Mouse (Mus musculus): ENCODE data around the gene Ubr1.
A peak's percentile ranks its signal among the peaks of the same experiment; 100 is the strongest.
"Not testable (repeated sequence)": the region's sequence is repeated elsewhere in the genome, so short reads cannot be mapped to it uniquely, and the experiment has no call there.

Gene Ubr1

DNA sequence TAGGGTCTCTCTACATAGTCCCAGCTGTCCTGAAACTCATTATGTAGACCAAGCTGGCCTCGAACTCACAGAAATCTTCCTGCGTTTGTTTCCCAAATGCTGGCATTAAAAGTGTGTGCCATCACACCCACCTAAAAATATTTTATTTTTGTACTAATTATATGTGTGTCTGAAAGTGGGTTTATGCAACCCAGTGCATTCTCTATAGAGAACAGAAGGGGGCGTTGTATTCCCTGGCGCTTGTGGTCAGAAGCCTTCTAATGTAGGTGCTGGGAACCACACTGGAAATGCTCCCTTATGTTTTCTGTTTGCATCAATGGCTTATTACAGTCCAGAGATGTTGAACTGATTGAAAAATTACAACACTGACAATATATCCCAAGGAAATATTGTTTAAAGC is 5.8 kb upstream of the Ubr1 start:
- no peak for DNase-seq (ENCODE audit: low spot score)

DNA sequence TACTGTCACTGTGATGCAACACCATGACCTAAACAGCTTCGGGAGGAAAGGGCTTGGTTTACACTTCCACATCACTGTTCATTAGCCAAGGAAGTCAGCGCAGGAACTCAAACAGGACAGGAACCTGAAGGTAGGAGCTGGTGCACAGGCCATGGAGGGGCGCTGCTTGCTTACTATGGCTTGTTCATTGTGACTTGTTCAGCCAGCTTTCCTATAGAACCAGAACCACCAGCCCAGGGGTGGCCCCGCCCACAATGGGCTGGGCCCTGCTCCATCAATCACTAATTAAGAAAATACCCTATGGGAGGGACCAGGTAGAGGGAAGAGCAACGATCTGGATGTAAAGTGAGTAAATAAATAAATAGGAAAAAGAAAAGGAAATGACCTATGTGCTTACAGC is 2.4 kb upstream of the Ubr1 start:
- DNase-seq (ENCODE audit: low spot score) = peak; percentile 20

DNA sequence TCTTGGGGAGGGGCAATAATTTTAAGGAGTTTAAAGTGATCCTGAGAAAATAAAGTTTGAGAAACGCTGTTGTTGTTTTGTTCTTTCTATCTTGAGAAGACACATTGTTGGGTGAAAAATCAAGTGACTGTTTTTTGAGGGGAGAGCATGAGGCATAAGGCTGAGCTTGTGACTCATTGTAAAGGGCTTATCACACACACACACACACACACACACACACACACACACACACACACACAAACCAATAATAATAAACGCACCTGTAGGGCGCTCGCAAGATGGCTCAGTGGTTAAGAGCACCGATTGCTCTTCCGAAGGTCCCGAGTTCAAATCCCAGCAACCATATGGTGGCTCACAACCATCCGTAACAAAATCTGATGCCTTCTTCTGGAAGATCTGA is 1.7 kb upstream of the Ubr1 start:
- not testable (repeated sequence) for DNase-seq (ENCODE audit: low spot score)

DNA sequence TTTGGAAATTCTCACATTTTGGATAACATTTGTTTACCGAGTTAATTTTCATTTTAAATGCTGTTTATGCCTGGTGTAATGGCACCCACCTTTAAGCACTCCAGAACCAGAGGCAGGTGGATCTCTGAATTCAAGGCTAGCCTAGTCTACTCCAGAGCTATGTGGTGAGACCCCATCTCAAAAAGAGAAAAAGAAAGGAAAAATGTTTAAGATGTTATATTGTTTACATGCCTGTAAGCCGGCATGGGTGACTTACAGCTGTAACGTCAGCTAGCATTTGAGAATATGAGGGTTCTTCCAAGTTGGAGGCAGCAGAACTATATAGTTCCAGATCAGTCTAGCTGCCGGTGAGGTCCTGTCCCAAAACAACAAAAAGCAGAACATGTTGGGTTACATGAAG is 1.3 kb upstream of the Ubr1 start:
- DNase-seq (ENCODE audit: low spot score) = no peak

DNA sequence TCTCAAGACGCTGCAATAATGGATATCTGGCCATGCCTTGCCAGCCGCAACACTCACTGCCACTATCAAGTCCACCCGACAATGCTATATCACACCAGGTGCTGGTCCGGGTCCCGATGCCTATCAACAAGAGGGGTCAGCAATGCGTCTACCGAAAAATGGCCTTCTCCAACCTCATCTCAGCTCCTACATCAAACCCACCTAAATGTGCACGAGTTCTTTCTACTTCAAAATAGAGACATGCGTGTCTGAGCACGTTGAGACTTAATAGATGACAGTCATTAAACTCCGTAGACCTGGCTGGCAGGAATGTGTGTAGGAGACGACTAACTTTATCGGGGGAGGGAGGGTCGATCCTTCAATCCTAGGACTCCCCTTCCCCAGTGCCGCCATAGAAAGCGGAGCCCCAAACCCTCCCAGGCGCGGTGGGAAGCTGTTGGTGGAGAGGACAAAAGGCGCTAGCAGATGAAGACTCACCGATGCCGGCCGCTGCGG is 423 bp downstream of the Ubr1 start:
- DNase-seq (ENCODE audit: low spot score) = no peak

DNA sequence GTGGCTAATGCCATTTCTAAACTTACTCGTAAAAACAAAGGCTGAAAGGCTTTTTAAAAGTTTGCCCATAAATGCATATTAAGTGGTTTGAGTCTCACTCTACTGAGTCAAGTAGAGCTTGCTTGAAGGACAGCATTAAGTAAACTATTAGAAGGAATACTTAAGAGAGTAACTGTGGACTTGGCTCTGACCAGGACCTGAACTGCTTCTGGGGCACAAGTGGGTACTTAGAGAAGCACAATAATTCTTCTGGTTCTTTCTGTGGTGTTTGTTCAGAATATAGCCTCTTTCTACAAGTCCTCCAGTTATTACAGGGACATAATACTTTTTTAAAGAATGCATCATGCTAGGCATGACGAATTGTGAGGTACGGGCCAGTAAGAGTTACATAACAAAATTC is 5.0 kb downstream of the Ubr1 start:
- no peak for DNase-seq (ENCODE audit: low spot score)

DNA sequence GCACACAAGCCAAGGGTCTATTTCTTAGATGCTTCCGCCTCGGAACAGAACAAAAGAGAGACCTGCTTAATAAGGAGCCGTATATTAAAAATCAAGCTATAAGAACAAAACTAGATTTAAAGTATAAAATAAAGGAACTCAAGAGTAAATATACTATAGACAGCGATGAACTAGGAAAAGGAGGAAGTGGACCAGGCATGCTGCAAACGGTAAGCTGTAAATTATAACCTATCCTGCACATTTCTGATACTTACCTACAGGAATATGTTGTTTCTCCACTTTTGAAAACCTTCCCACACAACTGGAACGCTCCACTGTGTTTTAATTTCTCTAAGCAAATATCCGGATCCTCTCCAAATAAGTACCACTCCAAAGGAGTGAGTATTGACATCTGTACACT is 7.4 kb downstream of the Ubr1 start:
- DNase-seq (ENCODE audit: low spot score) = no peak

DNA sequence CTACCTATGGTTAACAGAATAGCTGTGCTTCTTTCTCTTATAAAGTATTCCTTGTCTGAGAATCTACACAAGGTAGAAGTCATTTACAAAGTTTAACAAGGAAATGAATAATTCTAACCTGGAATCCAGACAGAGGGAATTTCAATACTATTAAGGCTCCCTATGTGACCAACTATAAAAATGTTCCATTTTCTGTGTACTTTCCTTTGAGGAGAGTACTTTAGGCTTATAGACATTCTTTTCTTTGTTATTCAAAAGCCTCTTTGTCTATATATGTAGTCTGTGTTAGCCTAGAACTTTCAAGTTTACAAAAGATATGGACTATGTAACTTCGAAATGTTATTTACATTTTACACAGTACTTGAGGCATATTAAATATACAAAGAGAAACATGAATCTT is 10.3 kb downstream of the Ubr1 start:
- no peak for DNase-seq (ENCODE audit: low spot score)

DNA sequence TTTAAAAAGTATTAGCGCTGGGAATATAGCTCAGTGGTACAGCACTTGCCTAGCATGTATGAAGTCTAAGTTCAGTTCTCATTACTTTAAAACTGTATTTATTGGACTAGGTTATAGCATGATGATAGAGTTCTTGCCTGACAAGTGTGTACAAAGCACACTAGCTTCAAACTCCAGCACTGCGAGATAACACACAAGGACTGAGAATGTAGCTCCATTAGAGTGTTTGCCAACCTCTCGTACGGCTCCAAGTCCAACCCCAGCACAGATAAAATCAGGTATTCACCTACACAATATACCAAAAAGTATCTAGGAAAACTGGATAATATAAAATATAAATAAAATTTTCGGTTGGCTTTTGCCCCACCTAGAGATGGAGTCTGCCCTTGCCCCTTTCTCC is 10.7 kb downstream of the Ubr1 start:
- no peak for DNase-seq (ENCODE audit: low spot score)

DNA sequence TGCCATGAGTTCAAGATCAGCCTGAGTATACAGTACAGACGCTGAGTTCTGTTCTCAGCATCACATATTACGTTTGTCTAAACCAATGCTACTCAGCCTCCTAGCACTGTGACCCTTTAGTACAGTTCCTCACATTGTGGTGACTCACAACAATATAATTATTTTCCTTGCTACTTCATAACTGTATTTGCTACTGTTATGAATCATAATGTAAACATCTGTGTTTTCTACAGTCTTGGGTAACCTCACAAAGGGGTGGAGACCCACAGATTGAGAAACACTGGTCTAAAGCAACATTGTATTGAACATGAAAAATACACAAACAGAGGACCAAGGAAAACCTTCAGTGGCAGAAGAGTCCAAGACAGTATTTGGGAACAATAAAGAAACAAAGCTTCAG is 11.2 kb downstream of the Ubr1 start:
- DNase-seq (ENCODE audit: low spot score) = no peak

DNA sequence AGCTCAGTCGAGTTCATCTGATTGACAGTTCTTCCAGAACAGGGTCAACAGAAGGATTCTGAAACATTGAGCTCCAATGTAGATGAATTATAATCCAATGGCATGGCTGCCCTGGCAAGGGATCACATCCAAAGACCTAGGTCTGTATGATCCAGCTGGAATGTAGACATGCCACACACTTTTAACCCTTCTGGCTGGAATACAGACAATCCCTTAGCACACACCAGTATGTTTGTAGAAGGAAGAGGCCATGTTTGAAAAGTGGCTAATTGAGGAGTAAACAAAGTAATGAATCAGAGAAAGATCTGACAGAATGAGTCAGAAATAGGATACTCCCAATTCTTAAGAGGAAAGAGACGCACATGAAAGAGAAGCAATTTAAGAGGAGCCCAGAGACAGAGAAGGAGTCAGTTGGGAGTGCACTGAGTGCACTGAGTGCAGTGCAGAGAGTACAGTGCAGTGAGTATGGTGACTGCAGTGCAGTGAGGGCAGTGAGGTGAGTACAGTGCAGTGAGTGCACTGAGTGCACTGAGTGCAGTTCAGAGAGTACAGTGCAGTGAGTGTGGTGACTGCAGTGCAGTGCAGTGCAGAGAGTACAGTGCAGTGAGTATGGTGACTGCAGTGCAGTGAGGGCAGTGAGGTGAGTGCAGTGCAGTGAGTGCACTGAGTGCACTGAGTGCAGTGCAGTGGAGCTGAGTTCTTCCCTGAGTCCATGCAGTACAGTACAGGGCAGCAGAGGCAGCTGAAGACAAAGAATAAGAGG is 18.2 kb downstream of the Ubr1 start:
- no peak for DNase-seq (ENCODE audit: low spot score)

DNA sequence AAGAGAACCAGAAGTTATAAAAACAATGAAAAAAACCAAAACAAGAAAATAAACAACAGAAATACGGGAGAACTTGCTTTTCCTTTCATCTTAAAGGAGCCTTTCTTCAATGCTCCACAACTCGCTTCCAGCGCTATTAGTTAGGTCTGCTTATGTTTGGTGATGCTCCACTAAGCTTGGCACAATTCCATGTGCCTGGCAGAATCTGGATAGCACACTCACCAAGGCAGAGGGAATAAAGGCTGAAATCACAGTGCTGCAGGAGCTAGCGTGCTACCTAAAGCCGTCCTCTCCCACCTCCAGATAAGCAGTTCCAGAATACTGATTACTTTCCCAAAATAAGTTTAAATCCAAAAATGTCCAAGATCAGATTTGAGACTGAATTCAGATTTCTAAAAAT is 19.3 kb downstream of the Ubr1 start:
- DNase-seq (ENCODE audit: low spot score) = no peak

DNA sequence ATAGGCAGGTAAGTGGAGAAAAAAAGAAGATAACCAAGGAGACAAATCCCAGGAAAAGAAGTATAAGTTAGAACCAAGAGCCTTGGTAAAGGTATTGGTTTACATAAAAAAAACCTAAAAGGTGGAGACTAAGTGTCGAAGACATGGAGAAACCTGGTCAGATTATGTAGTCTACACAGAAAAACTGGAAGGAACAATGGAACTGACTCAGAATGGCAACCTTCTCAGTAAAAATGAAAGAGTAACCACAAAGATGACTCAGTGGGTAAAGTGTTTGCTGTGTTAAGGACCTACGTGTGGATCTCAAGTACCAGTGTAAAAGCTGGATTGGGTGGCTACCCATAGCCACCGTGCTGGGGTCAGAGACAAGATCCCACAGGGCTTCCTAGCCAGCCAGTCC is 37.5 kb downstream of the Ubr1 start:
- no peak for DNase-seq (ENCODE audit: low spot score)

DNA sequence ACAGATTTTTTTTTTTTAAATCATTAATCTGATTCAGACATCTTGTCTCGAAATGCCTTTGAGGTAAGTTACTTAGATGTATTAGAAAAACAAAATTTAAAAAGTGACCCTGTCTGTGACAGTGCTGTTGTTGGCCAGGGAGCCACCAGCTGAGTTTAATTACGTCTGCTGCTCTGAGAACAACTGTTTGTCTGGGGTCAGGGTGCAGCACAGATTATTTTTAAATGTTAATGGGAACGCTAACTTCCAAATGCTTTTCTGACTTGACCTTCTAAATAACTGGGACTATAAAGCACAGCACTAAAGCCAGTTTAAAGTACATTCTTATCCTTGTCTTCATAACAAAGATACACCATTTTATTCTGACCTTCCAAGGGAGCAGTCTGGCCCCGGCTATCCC is 61.0 kb downstream of the Ubr1 start:
- DNase-seq (ENCODE audit: low spot score) = no peak

DNA sequence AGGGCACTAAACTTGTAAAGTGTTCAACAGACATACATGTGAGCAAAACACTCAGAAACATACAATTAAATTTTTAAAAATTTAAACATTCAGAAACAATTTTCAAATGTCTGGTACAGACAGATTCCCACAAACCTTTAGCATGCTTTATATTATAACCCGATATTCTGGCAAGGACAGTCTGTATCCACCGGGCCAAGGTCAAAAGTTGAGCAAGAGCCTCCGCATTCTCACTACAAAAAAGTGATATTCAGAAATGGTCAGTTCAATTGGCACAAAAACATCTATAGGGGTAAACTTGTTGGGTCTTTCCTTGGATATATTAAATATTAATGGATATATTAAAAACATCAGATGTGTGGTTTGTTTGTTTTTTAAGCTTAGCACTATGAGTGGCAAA is 74.2 kb downstream of the Ubr1 start:
- DNase-seq (ENCODE audit: low spot score) = no peak

DNA sequence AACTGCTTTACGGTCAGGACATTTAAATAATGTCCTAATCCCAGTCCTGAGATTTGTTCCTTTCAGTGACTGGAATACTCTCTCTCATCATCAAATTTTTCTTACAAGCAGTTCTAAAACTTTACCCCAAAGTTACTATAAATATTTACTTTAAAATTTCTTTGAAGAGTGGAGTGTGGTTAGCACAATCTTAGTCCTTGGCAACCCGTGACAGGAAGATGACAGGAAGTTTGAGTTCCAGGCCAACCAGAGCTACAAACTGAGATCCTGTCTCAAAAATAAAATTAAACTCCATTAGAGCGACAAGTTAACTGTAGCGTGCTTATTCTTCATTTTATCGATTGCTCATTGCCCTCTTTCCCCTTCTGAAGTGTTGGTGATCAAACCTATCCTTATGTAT is 82.9 kb downstream of the Ubr1 start:
- no peak for DNase-seq (ENCODE audit: low spot score)

DNA sequence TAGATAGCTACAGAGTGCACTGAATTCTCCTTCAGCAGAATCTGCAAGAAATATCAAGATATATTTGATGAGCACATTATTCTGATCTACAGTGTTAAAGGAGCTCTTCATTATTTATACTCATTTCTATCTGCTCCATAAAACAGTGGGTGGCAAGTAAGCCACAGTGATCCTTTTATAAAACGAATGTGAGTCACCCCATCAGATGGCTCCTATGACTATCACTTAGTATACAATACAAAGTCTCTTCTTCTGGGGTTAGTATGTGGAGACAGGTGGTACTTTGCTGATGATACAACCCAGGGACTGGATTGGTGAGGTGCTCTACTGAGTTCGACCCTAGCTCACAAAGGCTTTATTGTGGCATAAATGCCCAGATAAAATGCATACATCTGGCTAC is 97.3 kb downstream of the Ubr1 start:
- no peak for DNase-seq (ENCODE audit: low spot score)

DNA sequence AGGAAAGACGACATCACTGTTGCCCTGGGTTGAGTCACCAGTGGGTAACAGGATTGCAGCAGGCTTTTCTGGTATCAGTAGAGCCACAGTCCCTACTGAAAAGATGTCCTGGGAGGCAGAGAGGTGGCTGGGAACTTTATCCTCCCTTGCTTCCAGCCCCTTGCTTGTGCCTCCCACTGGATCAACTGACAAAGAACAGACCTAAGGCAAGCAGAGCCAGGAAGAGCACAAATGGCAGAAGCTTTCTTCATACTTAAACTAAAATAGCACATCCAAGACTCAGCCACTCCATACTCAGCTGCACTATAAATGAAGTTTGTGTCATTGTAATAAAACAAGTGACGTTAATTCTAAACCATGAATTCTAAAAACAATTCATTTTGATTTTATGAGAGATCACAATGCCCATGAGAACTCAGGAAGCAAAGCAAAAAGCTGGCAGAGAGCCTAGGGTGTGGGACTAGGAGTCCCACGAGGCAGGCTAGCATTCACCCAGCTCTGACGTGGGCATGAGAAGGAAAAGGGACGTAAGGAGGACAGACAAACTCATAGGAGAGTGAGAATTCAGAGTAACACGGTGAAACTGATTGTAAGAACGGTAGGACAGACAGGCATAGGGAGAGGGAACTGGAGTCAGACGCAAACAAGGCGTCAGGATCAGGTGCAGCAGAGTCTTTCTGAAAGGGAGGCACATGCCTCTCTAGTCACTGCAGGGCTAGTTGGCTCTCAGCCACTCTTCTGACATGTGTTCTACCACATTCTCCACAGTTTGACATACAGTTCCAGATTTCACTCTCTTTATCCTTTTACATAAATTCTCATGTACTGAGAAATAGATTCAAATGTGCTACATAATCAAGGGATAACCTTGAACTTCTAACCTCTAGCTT is 98.8 kb downstream of the Ubr1 start:
- no peak for DNase-seq (ENCODE audit: low spot score)

DNA sequence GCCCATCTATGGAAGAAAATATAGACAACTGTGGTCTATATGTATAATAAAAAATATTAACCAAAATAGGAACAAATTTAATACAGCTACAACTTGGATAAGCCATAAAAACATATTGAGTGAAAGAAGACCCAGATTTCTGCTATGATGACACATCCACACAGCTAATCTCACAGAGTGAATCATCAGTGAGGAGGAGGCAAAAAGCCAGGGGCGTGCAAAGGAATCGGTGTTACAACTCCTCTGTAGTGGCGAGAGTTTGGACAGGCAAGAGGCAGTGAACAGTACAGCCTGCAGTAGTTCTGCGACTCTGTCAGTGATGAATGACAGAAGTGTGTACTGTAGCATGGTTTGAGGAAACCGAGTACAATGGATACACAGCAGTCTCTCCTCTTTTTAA is 103.2 kb downstream of the Ubr1 start:
- DNase-seq (ENCODE audit: low spot score) = no peak

DNA sequence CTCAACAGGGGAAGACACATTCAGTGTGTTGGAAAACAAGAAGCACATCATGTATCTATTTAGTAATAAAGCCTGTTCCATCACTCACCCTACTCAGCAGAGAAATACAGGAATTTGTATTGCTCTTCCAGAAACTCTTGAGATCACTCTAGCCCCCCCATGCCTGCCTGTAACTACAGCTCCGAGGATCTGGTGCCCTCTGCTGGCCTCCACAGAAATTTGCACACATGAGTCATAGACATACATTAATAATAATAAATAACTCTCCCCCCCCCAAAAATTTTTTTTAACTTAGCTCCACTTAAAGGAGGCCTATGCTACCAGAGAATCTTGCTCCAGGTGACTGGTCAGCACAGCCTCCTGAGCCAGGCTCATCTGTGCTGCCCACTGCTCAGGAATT is 104.0 kb downstream of the Ubr1 start:
- DNase-seq (ENCODE audit: low spot score) = no peak

DNA sequence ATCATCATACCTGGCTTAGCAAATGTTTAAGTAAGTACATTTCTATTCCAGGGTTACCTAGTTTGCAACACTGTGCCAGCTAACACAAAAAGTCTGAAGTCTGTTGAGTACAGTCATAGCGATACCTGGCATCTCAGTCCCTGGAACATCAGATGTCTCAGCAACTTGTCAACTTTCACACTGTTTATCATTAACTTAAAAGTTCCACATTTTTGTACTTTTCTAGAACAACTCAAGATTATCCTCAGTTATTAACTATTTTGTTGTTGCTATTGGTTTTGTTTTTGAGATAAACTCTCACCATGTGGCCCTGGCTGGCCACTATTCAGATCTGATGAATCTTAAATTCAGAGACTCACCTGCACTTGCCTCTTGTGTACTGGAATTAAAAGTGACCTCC is 107.1 kb downstream of the Ubr1 start:
- DNase-seq (ENCODE audit: low spot score) = no peak

DNA sequence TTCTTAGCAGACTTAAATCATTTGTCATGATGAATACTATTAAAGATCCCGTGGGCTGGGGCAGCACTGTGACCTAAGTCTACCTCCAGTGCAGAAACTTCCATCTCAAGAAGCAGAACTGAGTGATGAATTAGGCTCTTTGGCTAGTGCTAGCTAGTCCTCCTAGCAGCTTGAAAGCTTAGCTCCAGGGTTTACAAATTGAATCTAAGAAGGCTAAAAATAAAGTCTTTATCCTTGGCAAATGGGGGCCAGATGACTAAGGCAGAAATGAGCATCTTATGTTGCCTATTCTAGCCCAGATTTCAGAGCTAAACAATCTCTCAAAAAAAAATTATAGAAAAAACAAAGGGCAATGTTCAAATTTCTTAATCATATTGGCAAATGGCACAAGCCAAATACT is 109.8 kb downstream of the Ubr1 start:
- DNase-seq (ENCODE audit: low spot score) = no peak

DNA sequence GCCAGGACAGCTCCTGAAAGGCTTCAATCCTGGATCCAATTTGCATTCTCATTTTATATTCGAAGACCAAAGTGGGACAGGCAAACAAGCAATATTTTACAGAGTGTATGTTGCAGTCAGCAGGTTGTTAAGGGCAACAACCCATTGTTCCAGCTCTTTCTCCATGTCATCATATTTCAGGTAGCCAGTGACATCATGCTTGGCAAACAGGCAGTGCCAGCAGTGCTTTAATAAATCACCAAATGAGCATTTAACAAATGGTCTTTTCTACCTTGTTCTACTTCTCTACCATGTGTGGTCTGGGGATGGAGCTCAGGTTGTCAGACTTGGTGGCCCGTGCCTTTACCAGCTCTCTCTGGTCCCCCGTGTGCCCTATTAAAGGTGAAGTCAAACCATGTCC is 112.4 kb downstream of the Ubr1 start:
- no peak for DNase-seq (ENCODE audit: low spot score)

DNA sequence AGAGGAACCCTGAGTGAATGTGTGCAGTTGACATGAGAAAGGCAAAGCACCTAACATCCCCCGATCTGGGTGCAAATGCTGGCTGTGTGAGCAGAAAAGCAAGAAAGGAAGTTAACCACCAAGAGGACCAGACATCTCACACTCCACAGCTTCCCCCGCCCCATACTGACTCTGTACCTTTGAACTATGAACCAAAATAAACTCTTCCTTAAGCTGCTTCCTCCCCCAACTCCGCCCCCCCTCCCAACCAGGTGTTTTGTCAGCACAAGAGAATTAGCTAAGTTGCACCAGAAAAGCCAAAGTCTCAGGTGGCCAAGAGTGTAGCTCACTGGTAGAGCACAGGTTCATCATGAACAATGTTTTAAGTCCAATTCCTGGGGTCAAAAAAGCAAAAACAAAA is 117.4 kb downstream of the Ubr1 start:
- DNase-seq (ENCODE audit: low spot score) = peak; percentile 74
